Mouse (Mus musculus): ENCODE data around the gene Esr1.

Esr1 gene

GRCm38 (mm10) chr10:4849881-4850280 lies 238.5 kb downstream of the Esr1 start:
- no peak for DNase-seq

DNA sequence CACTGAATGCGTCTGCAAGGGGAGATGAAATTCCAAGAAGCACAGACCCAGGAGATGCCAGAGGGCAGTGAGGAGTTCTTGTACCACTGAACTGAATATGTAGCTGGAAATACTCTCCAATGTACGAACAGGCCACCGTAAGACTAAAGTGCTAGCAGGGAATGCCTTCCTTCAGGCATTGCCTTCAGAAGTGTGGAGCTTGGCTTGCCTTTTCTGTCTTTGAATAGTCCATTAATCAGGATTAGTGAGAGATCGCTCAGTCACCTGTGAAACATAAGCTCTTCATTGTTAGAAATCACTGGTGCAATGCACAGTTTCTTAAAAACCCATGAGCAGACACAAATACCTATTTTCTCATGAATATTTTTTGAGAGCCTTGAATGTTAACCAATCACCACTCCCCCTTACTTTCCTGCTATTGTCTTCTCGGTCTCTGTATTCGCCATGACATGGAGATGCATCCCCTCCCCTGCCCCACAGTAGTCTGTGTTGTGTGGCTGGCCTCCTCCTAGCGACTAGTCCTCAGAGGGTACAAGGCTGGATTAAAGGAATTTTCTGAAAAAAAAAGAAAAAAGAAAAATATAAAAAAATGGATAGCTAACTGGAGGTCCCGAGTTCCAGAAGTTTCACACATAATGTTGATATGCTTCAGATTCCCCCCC lies 263.8 kb downstream of the Esr1 start:
- DNase-seq: no peak

GRCm38 (mm10) chr10:4881391-4881790 lies 270.0 kb downstream of the Esr1 start:
- DNase-seq: peak; percentile 52 to 67

- DNase-seq: no peak
Observed at GRCm38 (mm10) chr10:4885506-4885905, 274.1 kb downstream of the Esr1 start.

GRCm38 (mm10) chr10:4885961-4886360 lies 274.6 kb downstream of the Esr1 start:
- DNase-seq: no peak

- DNase-seq: no peak
Observed at GRCm38 (mm10) chr10:4893475-4893874, 282.1 kb downstream of the Esr1 start.

DNA sequence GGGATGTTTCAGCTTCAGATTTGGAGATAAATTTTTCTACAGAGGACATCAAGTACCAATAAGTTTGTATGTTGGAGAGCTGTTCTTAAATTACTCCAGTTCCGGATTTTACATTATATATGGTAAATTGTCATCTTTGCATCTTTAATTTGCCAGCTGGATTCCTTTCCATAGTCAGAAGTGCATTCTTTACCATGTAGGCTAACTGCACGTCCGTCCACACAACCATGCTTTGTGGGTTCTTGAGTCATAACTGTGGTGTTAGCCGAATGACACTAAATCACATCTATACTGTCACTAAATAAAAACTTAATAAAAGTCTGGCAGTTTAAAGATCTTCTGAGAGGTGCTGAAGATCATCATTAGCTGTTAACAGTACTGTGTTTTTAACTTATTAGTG lies 286.4 kb downstream of the Esr1 start:
- DNase-seq: no peak

- DNase-seq: no peak
Observed at GRCm38 (mm10) chr10:4900324-4900723, 288.9 kb downstream of the Esr1 start.

DNA sequence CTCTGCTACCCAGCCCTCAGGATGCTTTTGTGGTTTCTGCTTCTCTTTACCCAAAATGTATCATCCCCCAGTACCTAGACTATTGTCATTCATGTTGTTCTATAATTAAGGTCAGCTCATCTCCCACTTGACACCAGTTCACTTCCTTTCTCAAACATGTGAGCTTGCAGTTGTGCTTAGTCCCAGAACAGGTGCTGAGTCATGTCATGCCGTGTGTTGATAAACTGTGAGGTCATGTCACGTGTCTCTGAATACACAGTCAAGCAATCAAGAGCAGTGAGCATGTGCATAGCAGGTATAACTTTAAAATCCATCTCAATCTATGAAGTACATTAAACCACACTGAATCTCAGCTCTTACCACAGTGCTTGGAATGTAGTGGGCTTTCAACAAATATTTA lies 297.9 kb downstream of the Esr1 start:
- no peak for DNase-seq

DNA sequence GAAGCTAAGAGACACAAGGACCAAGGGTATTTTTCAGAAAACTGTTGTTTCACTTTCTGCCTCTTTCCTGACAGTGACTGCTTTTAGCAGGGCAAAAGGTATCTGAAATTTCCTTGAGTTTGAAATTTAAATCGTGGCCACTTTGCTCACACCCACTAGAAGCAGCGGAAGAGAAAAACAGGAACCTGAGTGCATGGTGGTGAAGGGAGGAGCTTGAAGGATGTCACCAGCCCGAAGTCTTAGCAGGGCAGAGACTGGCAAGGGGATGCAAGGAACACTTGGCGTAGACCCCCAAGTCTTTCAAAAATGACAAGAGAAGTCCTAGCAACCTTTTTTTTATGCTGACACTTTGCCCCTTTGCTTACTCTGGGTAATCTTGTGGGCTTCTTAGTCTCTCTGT lies 299.1 kb downstream of the Esr1 start:
- no peak for DNase-seq

- DNase-seq: no peak
Observed at GRCm38 (mm10) chr10:4919046-4919445, 307.7 kb downstream of the Esr1 start.

GRCm38 (mm10) chr10:4923616-4924015 lies 312.2 kb downstream of the Esr1 start:
- no peak for DNase-seq

- peak; percentile 22 for DNase-seq
Observed at GRCm38 (mm10) chr10:4924391-4924790, 313.0 kb downstream of the Esr1 start.

- DNase-seq: no peak
Observed at GRCm38 (mm10) chr10:4943148-4943547, 331.8 kb downstream of the Esr1 start.

GRCm38 (mm10) chr10:4944725-4945124 lies 333.3 kb downstream of the Esr1 start:
- no peak for DNase-seq

DNA sequence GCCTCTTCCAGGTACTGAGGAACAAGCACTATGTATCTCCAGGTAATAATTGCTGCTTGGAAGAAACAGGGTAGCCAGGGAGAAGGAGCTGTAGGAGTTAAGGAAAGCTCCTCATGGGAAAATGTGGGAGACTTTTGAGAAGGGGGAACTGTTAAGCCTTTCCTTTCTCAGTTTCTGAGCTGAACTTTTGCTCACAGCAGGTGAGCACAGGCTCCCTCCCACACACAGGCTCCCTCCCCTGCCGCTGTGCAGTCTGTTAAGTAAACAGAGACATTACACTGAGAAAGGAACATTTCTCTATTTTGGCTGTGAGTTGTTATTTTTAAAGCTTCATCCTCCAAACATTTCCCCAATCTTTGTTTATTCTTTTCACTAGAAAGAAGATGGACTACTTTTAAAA lies 354.4 kb downstream of the Esr1 start:
- DNase-seq: no peak

- no peak for DNase-seq
Observed at GRCm38 (mm10) chr10:4971156-4971555, 359.8 kb downstream of the Esr1 start.

- DNase-seq: no peak
Observed at GRCm38 (mm10) chr10:4971586-4971985, 360.2 kb downstream of the Esr1 start.

- DNase-seq: peak; percentile 42 to 57
Observed at GRCm38 (mm10) chr10:4972026-4972425, 360.6 kb downstream of the Esr1 start.

DNA sequence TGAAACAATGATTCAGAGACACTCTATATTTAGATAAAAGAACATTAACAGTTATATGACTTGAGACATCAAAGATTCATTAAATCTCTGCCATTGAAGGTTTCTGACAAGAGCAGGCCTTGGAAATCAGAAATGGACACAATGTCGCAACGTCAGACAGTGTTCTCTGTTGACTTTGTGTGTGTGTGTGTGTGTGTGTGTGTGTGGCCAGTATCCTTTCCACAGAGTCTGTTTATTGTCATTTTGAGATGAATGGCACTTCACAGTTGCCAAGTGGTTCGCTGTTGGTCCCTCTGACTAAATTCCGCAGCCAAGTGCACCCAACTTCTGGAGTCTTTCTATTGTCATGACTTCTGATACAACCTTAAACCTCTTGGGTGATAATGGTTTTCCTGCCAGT lies 362.9 kb downstream of the Esr1 start:
- DNase-seq: no peak

DNA sequence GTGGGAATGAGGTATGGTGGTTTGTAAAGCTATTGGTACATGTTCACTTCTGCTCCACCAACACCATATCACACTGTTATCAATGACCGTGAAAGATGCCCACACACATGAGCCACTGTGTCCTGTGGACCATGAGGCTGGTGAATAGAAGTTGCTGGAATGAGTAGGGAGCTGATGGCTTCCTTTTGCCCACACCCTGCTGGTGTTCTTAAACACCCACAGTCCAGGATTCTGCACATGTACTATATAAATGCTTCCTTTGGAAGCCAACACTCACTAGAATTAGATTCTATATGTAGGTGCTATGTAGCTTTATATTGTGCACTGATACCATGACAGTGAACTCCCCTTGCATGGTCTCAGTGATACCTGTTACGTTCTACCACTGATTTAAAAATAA lies 365.2 kb downstream of the Esr1 start:
- DNase-seq: no peak

GRCm38 (mm10) chr10:4977374-4977773 lies 366.0 kb downstream of the Esr1 start:
- no peak for DNase-seq

- no peak for DNase-seq
Observed at GRCm38 (mm10) chr10:4983919-4984318, 372.5 kb downstream of the Esr1 start.

GRCm38 (mm10) chr10:4993802-4994201 lies 382.4 kb downstream of the Esr1 start:
- DNase-seq: peak in 1 of 2 experiments; percentile 16

DNA sequence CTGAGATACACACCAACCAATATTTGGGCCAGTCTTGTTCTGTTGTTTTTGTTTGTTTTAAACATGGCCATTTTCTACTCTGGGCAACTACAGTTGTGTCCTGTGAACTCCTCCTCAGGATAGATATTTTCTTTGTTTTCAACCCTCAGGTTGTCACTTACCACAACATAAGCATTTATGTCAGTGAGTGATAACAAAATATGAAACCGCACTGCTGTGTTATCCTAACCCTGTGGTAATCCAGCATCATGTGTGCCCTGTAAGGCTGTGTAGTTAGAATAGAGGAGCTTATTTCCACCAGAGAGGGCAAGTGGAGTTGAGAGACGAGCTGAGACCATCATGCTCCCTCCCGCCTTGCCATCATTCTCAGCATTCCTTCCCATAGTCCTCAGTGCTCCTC lies 385.2 kb downstream of the Esr1 start:
- no peak for DNase-seq
